Mouse (Mus musculus) embryonic facial prominence, embryonic 15.5 days (tissue): Measurements from ENCODE around the gene Nek5. TPM values are rescaled to one million over a fixed set of nuclear protein-coding genes. Genes with fewer than 3 reads are reported as not detected.
"Not testable (repeated sequence)": the region's sequence is repeated elsewhere in the genome, so short reads cannot be mapped to it uniquely, and the experiment has no call there.

Source experiments
- ATAC-seq: fragments of 200-750 bp; cut with Nextera tagmentation; 2 replicates; pipeline ENCODE4 v1.8.0; 2017; ENCODE audit warnings: low read depth, moderate TSS enrichment; ENCODE audit not compliant: insufficient number of reproducible peaks, low FRiP score, low TSS enrichment
- H3K27ac ChIP-seq: fragments of 300-500 bp; sonication (generic); replicated peaks from 2 replicates; pipeline ENCODE4 v1.5.1; 2015; ENCODE audit warnings: mild to moderate bottlenecking, inconsistent platforms
- H3K27me3 ChIP-seq: fragments of 300-500 bp; sonication (generic); 2 replicates; pipeline ENCODE4 v1.6.1; 2015; ENCODE audit warnings: inconsistent platforms
- H3K36me3 ChIP-seq: fragments of 300-500 bp; sonication (generic); 2 replicates; pipeline ENCODE4 v1.6.1; 2015; ENCODE audit warnings: mild to moderate bottlenecking, inconsistent platforms
- H3K4me1 ChIP-seq: fragments of 300-500 bp; sonication (generic); 2 replicates; pipeline ENCODE4 v1.6.1; 2015; ENCODE audit warnings: inconsistent platforms
- H3K4me2 ChIP-seq: fragments of 300-500 bp; sonication (generic); replicated peaks from 2 replicates; pipeline ENCODE4 v1.6.1; 2015; ENCODE audit warnings: mild to moderate bottlenecking, inconsistent platforms
- H3K4me3 ChIP-seq: fragments of 300-500 bp; sonication (generic); replicated peaks from 2 replicates; pipeline ENCODE4 v1.5.1; 2015; ENCODE audit warnings: mild to moderate bottlenecking, inconsistent platforms
- H3K9ac ChIP-seq: fragments of 300-500 bp; sonication (generic); 2 replicates; pipeline ENCODE4 v1.6.1; 2015; ENCODE audit warnings: inconsistent platforms
- H3K9me3 ChIP-seq: fragments of 300-500 bp; sonication (generic); replicated peaks from 2 replicates; pipeline ENCODE4 v1.6.1; 2016; ENCODE audit warnings: inconsistent platforms
- WGBS: fragments of 180-500 bp; shearing (Covaris S2); methylation state at CpG from one replicate; pipeline ENCODE4 v1.1.7; 2015; 5-methylcytosine and 5-hydroxymethylcytosine counted together
- polyA plus RNA-seq: library from polyadenylated mRNA; unstranded; fragments of >200 nt; fragmentation: Nextera tagmentation; extraction: Ambion mirVana; gene quantifications from 2 replicates; pipeline ENCODE4 v1.2.1, GENCODE M21; 2015

Gene Nek5
- polyA plus RNA-seq, 1 experiment from 2014 or later = 2.0 TPM

DNA sequence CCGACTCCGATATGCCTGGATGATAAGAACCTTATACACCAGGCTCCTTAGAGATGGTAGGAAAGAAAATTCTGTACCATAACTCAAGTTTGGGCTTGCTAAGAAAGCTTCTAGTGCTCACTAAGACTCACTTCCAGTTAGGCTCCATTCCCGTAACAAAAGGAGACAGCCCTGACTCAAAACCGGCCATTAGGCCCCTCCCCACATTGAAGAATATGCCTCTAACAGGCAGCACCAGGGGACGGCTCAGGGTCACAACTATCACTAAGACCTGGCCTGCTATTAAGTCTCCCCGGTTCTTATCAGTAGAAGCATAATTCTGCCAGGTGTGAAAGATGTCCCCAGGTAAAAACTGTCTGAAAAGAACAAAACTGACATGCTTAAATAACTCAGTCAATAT lies 21.0 kb upstream of the Nek5 start:
- 74% methylated on average over 6 of the region's 6 CpGs for WGBS
- H3K27me3 ChIP-seq = no peaks in the 10 kb centered on the region
- no peaks in the 10 kb centered on the region for H3K4me1 ChIP-seq

DNA sequence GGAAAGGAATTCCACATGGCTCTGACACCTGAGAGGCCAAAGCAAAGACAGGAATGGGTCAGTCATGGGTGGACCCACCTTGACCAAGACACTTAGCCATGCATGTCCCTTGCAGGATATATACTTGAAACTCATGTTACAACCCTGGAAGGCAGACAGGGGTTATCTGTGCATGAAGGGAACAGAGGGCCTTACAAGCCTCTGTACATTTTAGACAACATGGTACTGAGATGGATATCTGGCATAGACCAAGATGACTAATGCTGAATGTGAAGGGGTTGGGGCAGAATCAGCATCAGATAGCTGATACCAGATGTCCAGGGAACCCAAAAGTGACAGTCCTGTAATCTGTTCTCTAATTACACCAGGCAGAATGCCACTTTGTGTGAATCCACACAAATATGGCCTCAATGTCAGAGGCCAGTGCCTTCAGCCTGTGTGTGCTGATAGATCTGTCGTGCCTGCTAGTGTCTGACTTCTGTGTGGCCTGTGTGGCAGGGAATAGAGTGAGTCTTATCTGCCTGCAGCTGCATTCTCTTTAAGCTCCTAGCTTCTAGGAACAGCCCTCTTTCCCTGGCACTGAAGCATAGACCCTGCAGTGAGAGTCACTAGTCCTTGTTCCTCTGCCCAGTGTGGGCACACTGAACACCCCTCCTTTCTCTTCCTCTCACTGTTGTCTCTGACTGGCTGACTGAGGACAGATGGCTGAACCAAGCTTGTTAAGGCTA lies 19.1 kb upstream of the Nek5 start:
- 61% methylated on average over 1 of the region's 1 CpGs for WGBS
- no peaks in the 10 kb centered on the region for H3K9me3 ChIP-seq
- H3K4me3 ChIP-seq = no peak overlapping the region
- ATAC-seq = no peak
- H3K4me1 ChIP-seq = no peaks in the 10 kb centered on the region
- H3K9ac ChIP-seq = no peak overlapping the region
- H3K36me3 ChIP-seq = peaks cover 2% of the 10 kb centered on the region; the same call in 1 of the 2 replicates
- H3K4me2 ChIP-seq = no peak overlapping the region
- H3K27ac ChIP-seq = no peak overlapping the region
- no peaks in the 10 kb centered on the region for H3K27me3 ChIP-seq

More for the DNA sequence above, 21.0 kb upstream of the Nek5 start:
- Histone ChIP-seq H3K4me3 (no peak overlapping the region), H3K27ac (no peak overlapping the region), H3K4me2 (no peak overlapping the region), H3K9me3 (no peaks in the 10 kb centered on the region), H3K9ac (no peak overlapping the region), H3K36me3 (peaks cover 2% of the 10 kb centered on the region; the same call in 1 of the 2 replicates)
- ATAC-seq = no peak

DNA sequence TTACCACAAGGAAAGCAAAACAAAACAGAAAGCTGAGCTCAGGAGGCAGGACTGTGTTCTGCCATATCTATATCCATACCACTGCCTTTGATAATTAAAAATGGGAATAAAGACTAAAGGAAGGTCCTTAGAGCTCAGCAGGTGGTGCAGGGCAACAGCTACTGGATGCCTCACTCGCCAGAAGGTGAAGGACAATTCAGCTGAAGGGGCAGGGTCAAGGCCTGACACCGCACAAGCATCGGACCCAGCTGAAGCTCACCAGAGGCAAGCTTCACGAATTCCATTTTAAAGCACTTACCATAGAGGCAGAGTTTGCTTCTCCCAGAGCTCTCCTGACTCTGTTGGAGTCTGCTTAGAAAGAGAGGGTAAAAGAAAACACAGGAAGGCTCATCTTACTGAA lies 17.7 kb upstream of the Nek5 start:
- Histone ChIP-seq H3K36me3 (peaks cover 2% of the 10 kb centered on the region; the same call in 1 of the 2 replicates), H3K9ac (no peak overlapping the region), H3K9me3 (no peaks in the 10 kb centered on the region), H3K27me3 (no peaks in the 10 kb centered on the region), H3K4me3 (no peak overlapping the region), H3K27ac (no peak overlapping the region), H3K4me2 (no peak overlapping the region), H3K4me1 (no peaks in the 10 kb centered on the region)
- WGBS = 75% methylated on average over 4 of the region's 4 CpGs
- no peak for ATAC-seq

DNA sequence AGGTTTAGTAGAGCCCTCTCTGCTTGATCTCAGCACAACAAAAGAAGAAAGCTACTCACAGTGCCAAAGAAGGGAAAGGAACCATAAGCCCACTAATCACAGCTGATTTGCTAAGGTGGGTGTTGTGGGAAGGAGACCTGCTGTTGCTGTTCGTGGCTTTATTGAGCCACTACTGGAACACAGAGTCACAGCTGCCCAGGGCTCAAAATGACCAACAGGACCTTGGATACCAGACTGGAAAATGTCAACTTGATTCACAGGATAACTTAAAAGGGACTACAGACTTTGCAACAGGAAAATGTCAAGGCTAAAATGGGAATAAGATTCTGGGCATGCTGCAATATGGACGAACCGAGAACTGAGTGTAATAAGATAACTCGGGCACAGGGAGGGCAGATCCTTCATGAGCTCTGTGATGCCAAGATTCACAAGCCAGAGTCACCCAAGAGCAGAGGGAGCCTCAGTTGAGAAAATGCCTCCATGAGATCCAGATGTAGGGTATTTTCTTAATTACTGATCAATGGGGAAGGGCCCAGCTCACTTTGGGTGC lies 17.1 kb upstream of the Nek5 start:
- ATAC-seq = no peak
- Histone ChIP-seq H3K9ac (no peak overlapping the region), H3K4me1 (no peaks in the 10 kb centered on the region), H3K27me3 (no peaks in the 10 kb centered on the region), H3K4me2 (no peak overlapping the region), H3K9me3 (no peaks in the 10 kb centered on the region), H3K4me3 (no peak overlapping the region), H3K27ac (no peak overlapping the region), H3K36me3 (peaks cover 2% of the 10 kb centered on the region; the same call in 1 of the 2 replicates)
- WGBS = 85% methylated on average over 4 of the region's 4 CpGs

DNA sequence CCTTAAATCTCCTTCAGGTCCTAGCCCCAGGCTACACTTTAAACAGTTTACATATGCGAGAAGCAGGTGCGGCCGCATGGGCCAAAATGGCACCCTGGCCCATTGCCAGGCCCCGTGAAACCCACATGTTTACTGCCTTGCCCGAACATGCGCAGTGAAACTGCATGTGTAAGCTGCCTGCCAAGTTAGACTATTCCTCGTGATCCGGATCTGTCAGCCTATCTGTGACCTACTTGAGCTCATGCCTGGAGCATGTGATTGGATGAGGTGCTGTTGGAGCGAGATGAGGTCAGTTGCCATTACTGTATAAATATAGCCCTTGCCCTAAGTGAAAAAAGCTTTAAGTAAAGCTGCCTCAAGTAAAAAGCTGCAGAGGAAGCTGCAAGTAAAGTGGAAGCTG lies 11.6 kb upstream of the Nek5 start:
- not testable (repeated sequence) for H3K27ac ChIP-seq, H3K27me3 ChIP-seq, H3K36me3 ChIP-seq, H3K4me3 ChIP-seq, H3K4me2 ChIP-seq, ATAC-seq, H3K4me1 ChIP-seq, H3K9ac ChIP-seq, H3K9me3 ChIP-seq
- WGBS = 63% methylated on average over 9 of the region's 9 CpGs

DNA sequence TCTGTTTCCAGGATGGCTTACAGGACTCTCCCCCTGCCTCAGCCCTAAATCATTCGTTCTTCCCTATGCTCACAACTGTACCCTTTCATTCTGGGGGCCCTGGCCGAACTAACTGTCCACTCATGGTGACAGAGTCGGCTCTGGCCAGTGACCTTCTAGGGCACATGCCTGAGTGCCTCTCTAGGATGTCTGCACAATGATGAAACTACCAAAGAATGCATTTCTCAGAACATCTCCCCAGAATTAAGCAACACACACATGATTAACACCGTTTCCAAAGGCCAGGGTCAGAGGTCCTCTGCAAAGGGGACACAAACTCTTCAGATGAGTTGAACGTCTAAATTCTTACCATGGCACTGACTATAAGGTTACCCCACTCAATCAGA lies 9.9 kb upstream of the Nek5 start:
- Histone ChIP-seq H3K9me3 (no peaks in the 10 kb centered on the region), H3K4me3 (no peak overlapping the region), H3K27ac (no peak overlapping the region), H3K9ac (no peak overlapping the region), H3K4me2 (no peak overlapping the region), H3K36me3 (no peaks in the 10 kb centered on the region), H3K4me1 (no peaks in the 10 kb centered on the region), H3K27me3 (no peaks in the 10 kb centered on the region)
- WGBS = 81% methylated on average over 5 of the region's 5 CpGs
- no peak for ATAC-seq

DNA sequence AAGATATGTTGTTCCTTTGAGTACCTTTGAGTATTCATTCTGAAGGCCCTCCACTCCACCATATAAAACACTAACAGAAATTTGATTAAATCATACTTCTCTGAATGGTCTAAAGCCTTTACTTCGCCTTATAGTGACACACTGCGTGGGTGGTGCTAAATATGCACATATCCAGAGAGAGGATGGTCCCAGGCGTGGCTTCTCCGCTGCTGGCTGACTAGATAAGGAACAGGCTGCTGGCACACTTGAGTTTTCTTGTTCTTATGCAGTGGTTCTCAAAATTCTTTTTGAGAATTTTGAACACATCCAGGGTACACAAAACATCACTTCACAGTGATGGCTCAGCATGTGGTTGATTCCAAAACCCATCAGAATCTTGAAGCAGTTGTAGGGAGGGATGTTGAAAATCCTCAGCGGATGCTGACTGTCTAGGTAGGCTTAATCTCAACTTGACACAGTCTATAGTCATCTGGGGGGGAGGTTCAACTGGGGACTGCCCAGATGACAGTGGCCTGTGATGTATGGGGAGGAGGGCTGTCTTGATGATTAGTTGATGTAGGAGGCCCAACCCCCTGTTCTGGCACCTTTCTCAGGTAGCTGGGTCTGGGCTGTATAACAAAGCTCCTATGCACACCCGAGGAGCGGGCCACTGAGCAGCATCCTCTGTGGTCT lies 9.4 kb upstream of the Nek5 start:
- 91% methylated on average over 7 of the region's 7 CpGs for WGBS
- Histone ChIP-seq H3K4me1 (no peaks in the 10 kb centered on the region), H3K27me3 (no peaks in the 10 kb centered on the region), H3K4me2 (no peak overlapping the region), H3K9me3 (no peaks in the 10 kb centered on the region), H3K36me3 (no peaks in the 10 kb centered on the region), H3K4me3 (no peak overlapping the region), H3K27ac (no peak overlapping the region), H3K9ac (no peak overlapping the region)
- ATAC-seq = no peak

DNA sequence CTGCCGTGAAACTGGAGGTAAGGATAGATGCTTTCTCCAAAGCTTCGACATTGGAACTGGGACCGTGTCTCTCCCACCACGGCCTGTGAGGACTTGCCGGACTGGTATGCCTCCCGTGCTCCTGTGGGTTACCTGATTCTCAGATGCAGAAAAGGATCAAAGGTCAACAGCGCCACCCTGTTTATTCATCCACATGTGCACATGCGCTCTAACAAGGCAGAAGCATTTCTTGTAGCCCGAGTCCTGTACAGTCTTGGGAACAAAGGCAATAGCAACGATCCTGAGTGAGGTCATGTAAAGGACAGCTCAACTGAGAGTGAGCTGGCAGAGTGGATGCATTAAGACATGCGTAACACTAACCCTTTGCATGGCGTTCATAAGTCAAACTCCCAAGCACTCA lies 7.2 kb upstream of the Nek5 start:
- H3K27me3 ChIP-seq = no peaks in the 10 kb centered on the region
- no peaks in the 10 kb centered on the region for H3K36me3 ChIP-seq
- 60% methylated on average over 12 of the region's 12 CpGs for WGBS
- no peak overlapping the region for H3K9ac ChIP-seq
- H3K27ac ChIP-seq = no peak overlapping the region
- ATAC-seq = peak; percentile 39; the same call in 1 of the 2 replicates
- no peak overlapping the region for H3K4me2 ChIP-seq
- no peaks in the 10 kb centered on the region for H3K4me1 ChIP-seq
- H3K9me3 ChIP-seq = no peaks in the 10 kb centered on the region
- no peak overlapping the region for H3K4me3 ChIP-seq

DNA sequence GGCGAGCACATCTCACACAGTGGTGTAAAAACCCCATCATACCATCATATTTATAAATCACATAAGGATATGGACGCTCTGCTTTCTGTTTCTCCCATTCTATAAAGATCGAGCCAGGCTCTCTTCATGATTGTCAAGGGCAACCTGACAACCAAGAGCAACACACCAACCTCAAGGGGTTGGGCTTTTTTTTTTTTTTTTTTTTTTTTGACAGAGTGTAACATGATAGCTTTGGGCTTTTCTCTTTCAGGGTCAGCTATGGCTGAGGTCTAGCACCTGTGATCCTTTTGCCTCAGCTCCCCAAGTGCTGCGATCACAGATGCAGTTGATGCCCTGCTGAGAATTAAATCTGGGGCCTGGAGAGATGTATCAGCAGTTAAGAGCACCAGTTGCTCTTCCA lies 17.8 kb downstream of the Nek5 start:
- no peak overlapping the region for H3K4me2 ChIP-seq
- no peaks in the 10 kb centered on the region for H3K36me3 ChIP-seq
- H3K4me3 ChIP-seq = no peak overlapping the region
- no peaks in the 10 kb centered on the region for H3K4me1 ChIP-seq
- 76% methylated on average over 4 of the region's 4 CpGs for WGBS
- no peaks in the 10 kb centered on the region for H3K27me3 ChIP-seq
- no peak overlapping the region for H3K9ac ChIP-seq
- no peaks in the 10 kb centered on the region for H3K9me3 ChIP-seq
- no peak for ATAC-seq
- no peak overlapping the region for H3K27ac ChIP-seq

DNA sequence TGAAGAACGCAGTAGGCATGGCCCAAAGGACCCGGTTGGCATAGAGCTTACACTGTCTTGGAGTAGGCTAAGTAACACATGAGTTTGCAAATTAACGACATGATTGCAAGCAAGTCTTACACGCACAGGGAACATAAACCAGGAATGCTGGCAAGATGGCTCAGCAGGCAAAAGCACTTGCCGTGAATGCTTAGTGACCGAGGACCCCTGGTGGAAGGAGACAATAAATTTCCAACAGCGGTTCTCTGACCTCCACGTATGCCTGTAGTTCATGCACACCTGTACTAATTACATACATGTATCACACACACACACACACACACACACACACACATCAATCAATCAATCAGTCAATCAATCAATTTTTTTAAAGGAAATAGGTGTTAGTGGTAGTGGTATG lies 33.3 kb downstream of the Nek5 start:
- H3K27ac ChIP-seq = no peak overlapping the region
- H3K27me3 ChIP-seq = no peaks in the 10 kb centered on the region
- 55% methylated on average over 8 of the region's 8 CpGs for WGBS
- ATAC-seq = no peak
- H3K36me3 ChIP-seq = no peaks in the 10 kb centered on the region
- no peaks in the 10 kb centered on the region for H3K4me1 ChIP-seq
- no peak overlapping the region for H3K4me3 ChIP-seq
- H3K9me3 ChIP-seq = no peaks in the 10 kb centered on the region
- H3K4me2 ChIP-seq = no peak overlapping the region
- H3K9ac ChIP-seq = no peak overlapping the region

DNA sequence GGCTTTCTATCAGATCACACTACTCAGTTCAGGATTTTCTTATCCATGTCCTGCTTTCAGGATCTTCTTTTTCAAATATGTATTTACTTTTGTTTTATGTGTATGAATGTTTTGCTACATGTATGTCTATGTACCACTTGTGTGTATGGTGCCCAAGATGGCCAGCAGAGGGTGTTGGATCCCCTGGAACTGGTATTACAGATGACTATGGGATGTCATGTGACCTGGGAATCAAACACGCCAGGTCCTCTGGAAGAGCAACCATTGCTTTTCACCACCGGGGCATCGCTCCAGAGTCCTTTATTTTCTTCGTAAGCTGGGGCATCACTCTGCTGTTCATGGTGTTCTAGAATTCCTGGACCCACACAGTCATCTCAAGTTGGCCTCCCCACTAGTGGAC lies 35.6 kb downstream of the Nek5 start:
- no peak overlapping the region for H3K4me3 ChIP-seq
- H3K27me3 ChIP-seq = no peaks in the 10 kb centered on the region
- no peaks in the 10 kb centered on the region for H3K4me1 ChIP-seq
- H3K27ac ChIP-seq = no peak overlapping the region
- no peak overlapping the region for H3K9ac ChIP-seq
- no peak for ATAC-seq
- WGBS = 93% methylated on average over 4 of the region's 4 CpGs
- H3K9me3 ChIP-seq = no peaks in the 10 kb centered on the region
- H3K36me3 ChIP-seq = no peaks in the 10 kb centered on the region
- no peak overlapping the region for H3K4me2 ChIP-seq
